Mouse (Mus musculus): ENCODE data around the gene Vkorc1. TPM values are rescaled to one million over a fixed set of nuclear protein-coding genes. Genes with fewer than 3 reads are reported as not detected.
"Not testable (repeated sequence)": the region's sequence is repeated elsewhere in the genome, so short reads cannot be mapped to it uniquely, and the experiment has no call there.

Vkorc1 gene
- polyA plus RNA-seq, 1 experiment, result 26.7 TPM

DNA sequence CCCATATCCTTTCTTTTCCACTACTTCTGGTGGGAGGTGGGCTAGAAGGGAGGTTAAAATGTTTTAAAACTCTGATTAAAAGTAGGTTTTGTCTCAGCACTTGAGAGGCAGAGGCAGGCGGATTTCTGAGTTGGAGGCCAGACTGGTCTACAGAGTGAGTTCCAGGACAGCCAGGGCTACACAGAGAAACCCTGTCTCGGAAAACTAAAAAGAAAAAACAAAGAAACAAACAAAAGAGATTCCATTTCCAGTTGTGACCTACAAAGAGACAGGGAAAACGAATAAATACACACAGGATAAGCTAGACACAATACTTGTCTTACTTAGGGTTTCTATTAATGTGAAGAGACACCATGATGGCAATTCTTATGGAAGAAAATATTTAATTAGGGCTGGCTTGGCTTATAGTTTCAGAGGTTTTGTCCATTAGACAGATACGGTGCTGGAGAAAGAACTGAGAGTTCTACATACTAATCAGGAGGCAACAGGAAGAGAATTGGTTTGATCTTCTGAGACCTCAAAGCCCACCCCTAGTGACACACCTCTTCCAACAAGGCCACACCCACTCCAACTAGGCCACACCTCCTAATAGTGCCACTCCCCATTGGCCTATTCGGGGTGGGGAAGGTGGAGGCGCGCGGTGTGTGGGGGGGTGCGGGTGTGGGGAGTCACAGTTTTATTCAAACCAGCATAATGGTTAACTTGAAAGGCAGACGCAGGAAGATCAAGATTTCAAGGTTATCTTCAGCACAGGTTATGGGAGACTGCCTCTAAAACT lies 3.0 kb upstream of the Vkorc1 start:
- TF ChIP-seq GATA1 (IDR thresholded peaks at IDR 0.05; ENCODE audit: borderline replicate concordance, low read length), result no peak
- TF ChIP-seq FLI1 (IDR thresholded peaks at IDR 0.05; ENCODE audit: low read length), result no peak
- H3K27me3 ChIP-seq (replicated peaks), result no peaks in the 10 kb centered on the region
- H3K4me1 ChIP-seq, result peaks cover 68% of the 10 kb centered on the region
- no peaks in the 10 kb centered on the region for H3K9me3 ChIP-seq
- H3K36me3 ChIP-seq (replicated peaks; ENCODE audit: low read length), result peaks cover 12% of the 10 kb centered on the region
- no peak overlapping the region for H3K4me3 ChIP-seq (replicated peaks)

DNA sequence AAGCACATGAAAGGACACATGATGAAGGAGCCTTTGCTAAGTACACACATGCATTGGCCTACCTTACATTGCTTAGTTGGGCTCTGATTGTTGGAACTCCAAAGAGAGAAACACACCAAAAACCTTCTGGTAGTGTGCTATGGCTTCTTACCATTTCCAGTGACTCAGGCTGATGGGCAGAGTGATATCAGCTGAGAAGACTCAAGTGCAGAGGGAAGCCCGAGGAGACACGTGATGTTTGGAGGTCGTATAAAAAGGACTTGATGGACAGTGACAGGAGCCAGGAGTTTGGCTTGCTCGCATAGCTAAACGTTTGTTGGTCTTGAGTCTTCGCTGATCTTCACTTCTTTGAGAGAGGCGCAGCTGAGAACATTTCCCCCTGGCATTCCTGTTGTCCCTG lies 2.1 kb upstream of the Vkorc1 start:
- no peaks in the 10 kb centered on the region for H3K9me3 ChIP-seq
- peaks cover 20% of the 10 kb centered on the region for H3K36me3 ChIP-seq (replicated peaks; ENCODE audit: low read length)
- TF ChIP-seq GATA1 (IDR thresholded peaks at IDR 0.05; ENCODE audit: borderline replicate concordance, low read length), result no peak
- TF ChIP-seq FLI1 (IDR thresholded peaks at IDR 0.05; ENCODE audit: low read length), result no peak
- no peak overlapping the region for H3K4me3 ChIP-seq (replicated peaks)
- peaks cover 66% of the 10 kb centered on the region for H3K4me1 ChIP-seq
- H3K27me3 ChIP-seq (replicated peaks), result no peaks in the 10 kb centered on the region

DNA sequence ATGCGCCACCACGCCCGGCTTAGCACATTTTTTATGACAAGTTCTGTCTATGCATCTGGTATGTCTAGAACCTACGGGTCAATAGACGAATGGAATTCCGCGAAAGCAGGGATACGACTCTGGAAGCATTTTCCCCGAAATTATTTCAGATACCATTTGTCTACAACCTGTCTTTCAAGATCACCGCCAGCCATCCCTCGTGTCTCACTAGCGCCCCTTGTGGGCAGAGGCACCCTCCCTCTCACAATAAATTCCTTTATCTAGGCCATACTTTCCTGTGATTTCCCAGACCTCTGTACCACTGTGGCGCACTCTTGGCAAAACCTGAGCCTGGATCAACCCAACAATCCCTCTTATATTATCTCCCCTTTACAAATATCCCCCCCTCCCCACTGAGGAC lies 967 bp upstream of the Vkorc1 start:
- Histone ChIP-seq H3K9me3 (no peaks in the 10 kb centered on the region), H3K4me3 (replicated peaks) (no peak overlapping the region), H3K4me1 (peaks cover 66% of the 10 kb centered on the region), H3K36me3 (replicated peaks; ENCODE audit: low read length) (peaks cover 32% of the 10 kb centered on the region), H3K27me3 (replicated peaks) (no peaks in the 10 kb centered on the region)
- TF ChIP-seq GATA1 (IDR thresholded peaks at IDR 0.05; ENCODE audit: borderline replicate concordance, low read length), result no peak
- no peak for TF ChIP-seq FLI1 (IDR thresholded peaks at IDR 0.05; ENCODE audit: low read length)

DNA sequence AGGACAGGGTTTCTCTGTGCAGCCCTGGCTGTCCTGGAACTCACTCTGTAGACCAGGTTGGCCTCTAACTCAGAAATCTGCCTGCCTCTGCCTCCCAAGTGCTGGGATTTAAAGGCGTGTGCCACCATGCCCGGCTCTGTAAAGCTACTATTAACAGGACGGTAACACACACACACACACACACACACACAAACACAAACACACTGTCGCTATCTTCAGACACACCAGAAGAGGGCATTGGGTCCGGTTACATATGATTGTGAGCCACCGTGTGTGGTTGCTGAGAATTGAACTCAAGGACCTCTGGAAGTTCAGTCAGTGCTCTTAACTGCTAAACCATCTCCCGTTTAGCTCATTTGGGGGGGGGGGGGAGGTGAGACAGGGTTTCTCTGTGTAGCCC lies 474 bp upstream of the Vkorc1 start:
- H3K9me3 ChIP-seq; H3K27me3 ChIP-seq (replicated peaks): not testable (repeated sequence)
- Histone ChIP-seq H3K4me3 (replicated peaks) (peak overlapping the region; percentile 94), H3K36me3 (replicated peaks; ENCODE audit: low read length) (peaks cover 37% of the 10 kb centered on the region), H3K4me1 (peaks cover 66% of the 10 kb centered on the region)

DNA sequence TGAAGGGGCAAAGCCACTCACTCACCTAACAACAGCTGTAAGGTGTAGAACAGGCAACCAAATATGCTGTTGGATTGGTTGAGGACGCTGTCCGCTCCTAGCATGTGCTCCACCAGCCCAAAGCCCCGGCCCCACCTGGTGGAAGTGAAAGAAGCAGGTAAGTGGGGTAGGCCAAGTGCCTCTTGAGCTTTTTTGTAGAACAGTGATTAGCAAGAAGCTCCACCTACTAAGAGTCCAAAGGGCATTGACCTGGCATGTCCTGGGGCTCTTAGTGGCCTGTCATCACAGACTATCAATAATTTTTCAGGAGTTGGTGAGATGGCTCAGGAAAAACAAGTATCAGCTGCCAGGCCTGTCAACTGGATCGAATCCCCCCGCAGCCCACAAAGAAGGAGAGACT lies 937 bp downstream of the Vkorc1 start:
- Histone ChIP-seq H3K27me3 (replicated peaks) (no peaks in the 10 kb centered on the region), H3K9me3 (no peaks in the 10 kb centered on the region), H3K4me3 (replicated peaks) (peak overlapping the region; percentile 94), H3K36me3 (replicated peaks; ENCODE audit: low read length) (peaks cover 51% of the 10 kb centered on the region), H3K4me1 (peaks cover 62% of the 10 kb centered on the region)
- TF ChIP-seq GATA1 (IDR thresholded peaks at IDR 0.05; ENCODE audit: borderline replicate concordance, low read length) (no peak), FLI1 (IDR thresholded peaks at IDR 0.05; ENCODE audit: low read length) (no peak)

DNA sequence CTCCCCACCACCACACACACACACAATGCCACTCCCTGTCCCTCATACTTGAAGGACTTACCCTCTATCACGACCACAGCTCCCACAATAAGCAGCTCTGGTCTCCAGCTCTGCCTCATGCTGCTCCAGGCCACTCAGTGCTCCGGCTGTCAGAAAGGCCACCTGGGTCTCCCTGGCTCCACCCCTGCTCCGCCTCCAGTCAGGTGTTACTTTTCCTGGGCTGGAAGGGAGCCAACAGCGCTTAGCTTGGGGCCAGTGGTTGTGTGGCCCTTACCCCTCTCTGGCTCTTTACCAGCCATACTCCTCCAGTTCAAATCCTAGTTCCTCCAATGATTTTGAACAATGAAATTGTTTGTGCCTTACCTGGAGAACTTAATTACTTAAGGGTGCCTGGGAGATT lies 4.6 kb downstream of the Vkorc1 start, which contains the start of gene Prss53:
Gene Prss53, minus strand, starts transcription at position 173 of the 400 bp plus-strand sequence.
- H3K4me1 ChIP-seq, result peaks cover 64% of the 10 kb centered on the region
- no peaks in the 10 kb centered on the region for H3K9me3 ChIP-seq
- peaks cover 88% of the 10 kb centered on the region for H3K36me3 ChIP-seq (replicated peaks; ENCODE audit: low read length)
- H3K4me3 ChIP-seq (replicated peaks), result no peak within 1 kb of the TSS
- H3K27me3 ChIP-seq (replicated peaks), result no peaks in the 10 kb centered on the region
- TF ChIP-seq GATA1 (IDR thresholded peaks at IDR 0.05; ENCODE audit: borderline replicate concordance, low read length) (no peak), FLI1 (IDR thresholded peaks at IDR 0.05; ENCODE audit: low read length) (no peak)

DNA sequence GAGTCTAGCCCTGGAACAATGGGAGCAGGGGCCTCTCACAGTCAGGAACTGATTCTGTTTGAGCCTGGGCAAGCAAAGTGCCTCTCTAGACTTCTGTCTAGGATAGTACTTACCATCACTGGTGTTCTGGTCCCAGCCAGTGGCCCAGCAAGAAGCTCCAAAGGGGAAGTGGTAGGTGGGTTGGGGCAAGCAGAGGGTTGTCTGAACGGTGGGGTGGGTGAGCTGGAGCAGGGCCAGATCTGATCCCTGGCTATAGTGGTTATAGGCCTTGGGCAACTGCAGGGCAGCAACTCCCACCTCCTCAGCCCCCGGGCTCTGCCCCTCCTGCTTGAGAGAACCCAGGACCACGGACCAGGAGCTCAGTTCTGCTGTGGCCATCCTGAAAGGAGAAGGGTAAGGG lies 6.6 kb downstream of the Vkorc1 start:
- no peaks in the 10 kb centered on the region for H3K9me3 ChIP-seq
- no peak for TF ChIP-seq GATA1 (IDR thresholded peaks at IDR 0.05; ENCODE audit: borderline replicate concordance, low read length)
- no peak for TF ChIP-seq FLI1 (IDR thresholded peaks at IDR 0.05; ENCODE audit: low read length)
- H3K4me1 ChIP-seq, result peaks cover 66% of the 10 kb centered on the region
- no peaks in the 10 kb centered on the region for H3K27me3 ChIP-seq (replicated peaks)
- H3K4me3 ChIP-seq (replicated peaks), result no peak overlapping the region
- peaks cover 98% of the 10 kb centered on the region for H3K36me3 ChIP-seq (replicated peaks; ENCODE audit: low read length)

DNA sequence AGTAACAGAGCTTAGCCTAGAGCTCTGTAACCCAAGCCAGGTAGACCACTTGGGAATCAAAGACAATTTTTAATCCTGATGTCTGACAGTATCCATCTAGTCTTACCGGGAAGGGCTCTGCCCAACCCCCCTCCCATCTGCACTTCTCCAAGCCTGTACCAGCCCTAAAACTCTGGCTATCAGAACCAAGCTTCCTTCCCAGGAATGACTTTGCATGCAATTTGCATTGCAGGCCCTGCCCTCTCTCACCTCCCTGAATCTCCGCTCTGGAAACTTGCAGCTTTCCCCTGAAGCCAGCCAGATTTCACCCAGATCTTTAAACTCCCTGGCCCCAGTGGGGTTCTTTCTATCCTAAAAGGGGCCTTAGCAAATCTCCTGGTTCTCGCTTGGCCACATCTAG lies 7.6 kb downstream of the Vkorc1 start:
- Histone ChIP-seq H3K36me3 (replicated peaks; ENCODE audit: low read length) (peaks cover 98% of the 10 kb centered on the region), H3K9me3 (no peaks in the 10 kb centered on the region), H3K4me1 (peaks cover 76% of the 10 kb centered on the region), H3K4me3 (replicated peaks) (no peak overlapping the region), H3K27me3 (replicated peaks) (no peaks in the 10 kb centered on the region)
- TF ChIP-seq GATA1 (IDR thresholded peaks at IDR 0.05; ENCODE audit: borderline replicate concordance, low read length) (no peak), FLI1 (IDR thresholded peaks at IDR 0.05; ENCODE audit: low read length) (no peak)

DNA sequence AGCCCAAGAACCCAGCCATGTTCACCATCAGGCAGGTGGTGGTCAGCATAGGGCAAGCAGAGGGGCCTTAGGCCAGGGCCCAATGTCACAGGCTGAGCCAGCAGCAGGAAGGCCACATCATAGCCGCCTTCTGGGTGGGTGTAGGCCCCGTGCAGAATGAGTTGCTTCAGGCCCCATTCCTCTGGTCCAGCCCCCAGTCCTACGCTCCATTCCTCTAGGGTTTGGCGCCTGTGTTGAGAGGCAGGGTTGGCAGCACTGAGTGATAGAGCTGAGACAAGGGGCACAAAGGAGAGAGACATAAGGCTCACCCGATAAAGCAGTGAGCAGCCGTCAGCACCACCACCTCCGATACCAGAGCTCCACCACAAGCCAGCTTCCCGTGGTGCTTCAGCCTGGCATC lies 8.2 kb downstream of the Vkorc1 start:
- Histone ChIP-seq H3K9me3 (peaks cover 5% of the 10 kb centered on the region; the same call in 1 of the 2 replicates), H3K36me3 (replicated peaks; ENCODE audit: low read length) (peaks cover 98% of the 10 kb centered on the region), H3K4me1 (peaks cover 82% of the 10 kb centered on the region), H3K27me3 (replicated peaks) (no peaks in the 10 kb centered on the region), H3K4me3 (replicated peaks) (peak overlapping the region; percentile 71)
- TF ChIP-seq FLI1 (IDR thresholded peaks at IDR 0.05; ENCODE audit: low read length) (no peak), GATA1 (IDR thresholded peaks at IDR 0.05; ENCODE audit: borderline replicate concordance, low read length) (no peak)

DNA sequence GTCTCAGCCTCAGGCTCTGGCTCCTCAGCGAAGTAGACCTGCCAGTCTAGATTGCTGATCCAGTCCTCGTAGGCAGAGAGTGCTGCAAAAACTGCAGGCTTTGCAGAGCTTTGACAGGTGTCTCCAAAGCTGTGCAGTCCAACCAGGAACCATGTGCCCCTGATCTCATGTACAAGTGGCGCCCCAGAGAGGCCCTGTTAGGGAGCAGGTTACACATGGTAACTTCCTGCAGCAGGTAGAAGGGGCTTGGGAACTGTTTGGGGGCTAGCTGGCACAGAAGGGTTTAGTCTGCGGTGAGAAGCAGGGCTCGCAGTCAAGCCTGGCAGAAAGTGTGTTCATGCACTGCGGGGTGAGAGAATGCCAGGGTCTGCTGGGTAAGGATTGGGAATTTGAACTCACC lies 8.9 kb downstream of the Vkorc1 start:
- H3K4me3 ChIP-seq (replicated peaks), result peak overlapping the region; percentile 71
- TF ChIP-seq GATA1 (IDR thresholded peaks at IDR 0.05; ENCODE audit: borderline replicate concordance, low read length), result no peak
- TF ChIP-seq FLI1 (IDR thresholded peaks at IDR 0.05; ENCODE audit: low read length), result no peak
- peaks cover 87% of the 10 kb centered on the region for H3K4me1 ChIP-seq
- H3K27me3 ChIP-seq (replicated peaks), result no peaks in the 10 kb centered on the region
- H3K9me3 ChIP-seq, result peaks cover 12% of the 10 kb centered on the region
- H3K36me3 ChIP-seq (replicated peaks; ENCODE audit: low read length), result peaks cover 98% of the 10 kb centered on the region
